Mouse (Mus musculus) gastrocnemius, postnatal 36 days (tissue): ENCODE results near the gene Ly6g. TPM values are rescaled to one million over a fixed set of nuclear protein-coding genes. Genes with fewer than 3 reads are reported as not detected.

Experiments
- total RNA-seq, 2 experiments: library from RNA; stranded (reverse); gene quantifications; 2 replicates each; pipeline ENCODE4 v1.2.3; 2021

Ly6g gene
- total RNA-seq, 2 experiments from 2014 or later: not detected

Other genes with a start within 250 kb of the Ly6g start
- gene Ly6i, start 171.8 kb upstream of the Ly6g start, total RNA-seq: under 1 TPM in 1 of 2 experiments, not detected in 1; 0.30 TPM
- 10 to 100 TPM; 44.1 to 56.3 TPM for gene Ly6a, start 157.2 kb upstream of the Ly6g start, total RNA-seq
- gene Ly6c1, start 106.4 kb upstream of the Ly6g start, total RNA-seq: 100 to 1,000 TPM; 107 to 124 TPM
- gene Ly6c2, start 43.3 kb upstream of the Ly6g start, total RNA-seq: 1 to 10 TPM; 4.4 to 5.2 TPM
- not detected for gene BC025446, start 61.1 kb downstream of the Ly6g start, total RNA-seq
- not detected for gene Ly6f, start 113.2 kb downstream of the Ly6g start, total RNA-seq